Mouse (Mus musculus): ENCODE measurements at regions not wholly inside any gene's neighbourhood (a gene's known extent, or its start where the extent isn't known, plus 50 kb on each side); places are given as distances from the start of the nearest gene placed in this dataset.

DNA sequence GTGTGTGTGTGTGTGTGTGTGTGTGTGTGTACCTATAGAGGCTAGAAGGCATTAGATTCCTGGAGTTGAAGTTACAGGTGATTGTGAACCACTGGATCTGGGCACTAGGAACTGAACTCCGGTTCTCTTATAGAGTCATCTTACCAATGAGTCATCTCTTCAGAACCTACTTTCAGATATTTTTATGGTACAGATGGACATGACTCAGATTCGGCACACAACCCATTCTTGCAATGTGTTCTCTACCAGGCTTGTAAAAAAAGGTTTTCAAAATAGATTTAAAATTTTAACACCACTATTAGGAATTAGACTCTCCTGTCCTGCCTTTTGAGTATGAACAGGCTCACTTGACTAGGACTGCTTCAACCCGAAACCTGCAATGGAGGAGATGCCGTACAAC, 504.3 kb upstream of the Auts2 start:
- no peak overlapping the region for H3K4me3 ChIP-seq (replicated peaks)
- no peaks in the 10 kb centered on the region for H3K36me3 ChIP-seq
- ATAC-seq (ENCODE audit: low FRiP score): no peak
- H3K9me3 ChIP-seq (replicated peaks): no peaks in the 10 kb centered on the region
- 98% methylated on average over 4 of the region's 4 CpGs for whole genome bisulfite sequencing
- H3K9ac ChIP-seq (replicated peaks): no peak overlapping the region
- no peak overlapping the region for H3K27ac ChIP-seq (replicated peaks)
- no peak overlapping the region for H3K4me2 ChIP-seq
- H3K27me3 ChIP-seq (replicated peaks): no peaks in the 10 kb centered on the region
- H3K4me1 ChIP-seq: no peaks in the 10 kb centered on the region

GRCm38 (mm10) chr5:133045637-133046036, 502.5 kb upstream of the Auts2 start:
- WGBS: 69% methylated on average over 9 of the region's 9 CpGs
- no peak overlapping the region for H3K9ac ChIP-seq (replicated peaks)
- no peak for ATAC-seq (ENCODE audit: low FRiP score)

GRCm38 (mm10) chr5:133027590-133027989, 484.4 kb upstream of the Auts2 start:
- Histone ChIP-seq H3K4me1 (no peaks in the 10 kb centered on the region), H3K9ac (replicated peaks) (no peak overlapping the region), H3K9me3 (replicated peaks) (no peaks in the 10 kb centered on the region), H3K4me3 (replicated peaks) (no peak overlapping the region), H3K36me3 (no peaks in the 10 kb centered on the region), H3K27ac (replicated peaks) (no peak overlapping the region), H3K27me3 (replicated peaks) (no peaks in the 10 kb centered on the region), H3K4me2 (no peak overlapping the region)
- 90% methylated on average over 4 of the region's 4 CpGs for WGBS
- ATAC-seq (ENCODE audit: low FRiP score): no peak

More at GRCm38 (mm10) chr5:133045637-133046036, 502.5 kb upstream of the Auts2 start:
- Histone ChIP-seq H3K36me3 (no peaks in the 10 kb centered on the region), H3K4me2 (no peak overlapping the region), H3K27me3 (replicated peaks) (no peaks in the 10 kb centered on the region), H3K4me3 (replicated peaks) (no peak overlapping the region), H3K9me3 (replicated peaks) (0 out of 2 replicates have a peak, but pooled peaks cover 2% of the 10 kb centered on the region), H3K27ac (replicated peaks) (no peak overlapping the region), H3K4me1 (no peaks in the 10 kb centered on the region)

DNA sequence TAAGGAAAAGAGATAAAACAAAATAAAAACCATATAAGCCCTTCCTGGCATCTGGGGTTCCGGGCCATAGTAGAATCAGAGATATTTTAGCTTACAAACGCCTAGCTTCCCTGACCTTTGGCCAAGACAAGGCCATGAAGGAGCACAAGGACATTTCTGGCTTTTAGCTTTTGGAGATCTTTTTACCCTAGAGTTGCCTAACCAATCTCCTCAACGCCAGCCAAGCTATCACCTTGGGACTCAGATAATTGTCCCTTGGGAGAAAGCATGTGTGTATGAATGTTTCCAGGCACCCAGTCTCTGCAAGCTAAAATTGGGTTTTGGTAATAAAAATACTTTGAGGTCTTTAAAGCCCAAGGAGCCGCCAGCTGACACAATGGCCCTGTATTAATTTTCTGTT, 482.0 kb upstream of the Auts2 start:
- no peaks in the 10 kb centered on the region for H3K27me3 ChIP-seq (replicated peaks)
- no peaks in the 10 kb centered on the region for H3K4me1 ChIP-seq
- WGBS: 77% methylated on average over 4 of the region's 4 CpGs
- H3K9me3 ChIP-seq (replicated peaks): no peaks in the 10 kb centered on the region
- H3K36me3 ChIP-seq: no peaks in the 10 kb centered on the region
- no peak for ATAC-seq (ENCODE audit: low FRiP score)
- H3K9ac ChIP-seq (replicated peaks): no peak overlapping the region
- no peak overlapping the region for H3K4me2 ChIP-seq
- no peak overlapping the region for H3K4me3 ChIP-seq (replicated peaks)
- H3K27ac ChIP-seq (replicated peaks): no peak overlapping the region

DNA sequence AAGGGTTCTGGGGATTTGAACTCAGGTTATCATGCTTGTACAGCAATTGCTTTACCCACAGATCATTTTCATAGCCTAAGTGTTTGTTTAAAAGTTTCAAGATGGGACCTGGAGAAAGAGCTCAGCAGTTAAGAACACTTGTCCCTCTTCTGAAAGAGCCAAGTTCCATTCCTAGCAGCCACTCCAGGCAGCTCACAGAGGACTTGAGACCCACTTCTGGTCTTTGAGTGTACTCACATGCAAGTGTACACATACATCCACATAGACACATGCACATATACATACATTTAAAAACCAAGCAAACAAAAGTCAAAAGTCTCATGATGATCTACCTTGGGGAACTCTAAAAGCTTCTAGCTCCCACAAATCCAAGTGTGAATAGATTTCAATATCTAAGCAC, 477.7 kb upstream of the Auts2 start:
- H3K4me1 ChIP-seq: 0 out of 2 replicates have a peak, but pooled peaks cover 3% of the 10 kb centered on the region
- H3K27me3 ChIP-seq (replicated peaks): no peaks in the 10 kb centered on the region
- no peak overlapping the region for H3K4me2 ChIP-seq
- H3K4me3 ChIP-seq (replicated peaks): no peak overlapping the region
- H3K9me3 ChIP-seq (replicated peaks): no peaks in the 10 kb centered on the region
- ATAC-seq (ENCODE audit: low FRiP score): no peak
- H3K27ac ChIP-seq (replicated peaks): no peak overlapping the region
- H3K9ac ChIP-seq (replicated peaks): no peak overlapping the region
- no peaks in the 10 kb centered on the region for H3K36me3 ChIP-seq

- no peaks in the 10 kb centered on the region for H3K9me3 ChIP-seq (replicated peaks)
- no peak overlapping the region for H3K4me2 ChIP-seq
- no peaks in the 10 kb centered on the region for H3K36me3 ChIP-seq
- no peak for ATAC-seq (ENCODE audit: low FRiP score)
- 40% methylated on average over 1 of the region's 1 CpGs for WGBS
- H3K27ac ChIP-seq (replicated peaks): no peak overlapping the region
- H3K4me1 ChIP-seq: 0 out of 2 replicates have a peak, but pooled peaks cover 3% of the 10 kb centered on the region
- no peaks in the 10 kb centered on the region for H3K27me3 ChIP-seq (replicated peaks)
- H3K4me3 ChIP-seq (replicated peaks): no peak overlapping the region
- no peak overlapping the region for H3K9ac ChIP-seq (replicated peaks)
These were observed 477.0 kb upstream of the Auts2 start for GRCm38 (mm10) chr5:133020116-133020515.

- WGBS: 78% methylated on average over 14 of the region's 14 CpGs
- no peak for ATAC-seq (ENCODE audit: low FRiP score)
- no peaks in the 10 kb centered on the region for H3K9me3 ChIP-seq (replicated peaks)
These were observed 467.8 kb upstream of the Auts2 start for GRCm38 (mm10) chr5:133010624-133011575.

GRCm38 (mm10) chr5:132982866-132983265, 439.7 kb upstream of the Auts2 start:
- no peak for ATAC-seq (ENCODE audit: low FRiP score)

More at GRCm38 (mm10) chr5:133010624-133011575, 467.8 kb upstream of the Auts2 start:
- Histone ChIP-seq H3K27ac (replicated peaks) (no peak overlapping the region), H3K4me3 (replicated peaks) (no peak overlapping the region), H3K9ac (replicated peaks) (no peak overlapping the region), H3K4me1 (no peaks in the 10 kb centered on the region), H3K27me3 (replicated peaks) (no peaks in the 10 kb centered on the region), H3K36me3 (no peaks in the 10 kb centered on the region), H3K4me2 (no peak overlapping the region)

GRCm38 (mm10) chr5:132979013-132979412, 435.9 kb upstream of the Auts2 start:
- ATAC-seq (ENCODE audit: low FRiP score): no peak
- Histone ChIP-seq H3K27ac (replicated peaks) (no peak overlapping the region), H3K4me2 (no peak overlapping the region), H3K36me3 (no peaks in the 10 kb centered on the region), H3K9ac (replicated peaks) (no peak overlapping the region), H3K27me3 (replicated peaks) (no peaks in the 10 kb centered on the region), H3K9me3 (replicated peaks) (no peaks in the 10 kb centered on the region), H3K4me1 (no peaks in the 10 kb centered on the region), H3K4me3 (replicated peaks) (no peak overlapping the region)
- WGBS: 86% methylated on average over 5 of the region's 5 CpGs

More at GRCm38 (mm10) chr5:132982866-132983265, 439.7 kb upstream of the Auts2 start:
- 95% methylated on average over 7 of the region's 7 CpGs for WGBS
- Histone ChIP-seq H3K4me2 (no peak overlapping the region), H3K4me1 (no peaks in the 10 kb centered on the region), H3K36me3 (no peaks in the 10 kb centered on the region), H3K27ac (replicated peaks) (no peak overlapping the region), H3K9ac (replicated peaks) (no peak overlapping the region), H3K4me3 (replicated peaks) (no peak overlapping the region), H3K9me3 (replicated peaks) (no peaks in the 10 kb centered on the region), H3K27me3 (replicated peaks) (no peaks in the 10 kb centered on the region)

GRCm38 (mm10) chr5:132975303-132975932, 432.3 kb upstream of the Auts2 start:
- H3K9me3 ChIP-seq (replicated peaks): no peaks in the 10 kb centered on the region
- no peaks in the 10 kb centered on the region for H3K27me3 ChIP-seq (replicated peaks)
- H3K27ac ChIP-seq (replicated peaks): no peak overlapping the region
- H3K9ac ChIP-seq (replicated peaks): no peak overlapping the region
- 79% methylated on average over 4 of the region's 4 CpGs for WGBS
- H3K4me3 ChIP-seq (replicated peaks): no peak overlapping the region
- no peak overlapping the region for H3K4me2 ChIP-seq
- H3K36me3 ChIP-seq: no peaks in the 10 kb centered on the region
- H3K4me1 ChIP-seq: peaks cover 5% of the 10 kb centered on the region; the same call in 1 of the 2 replicates
- ATAC-seq (ENCODE audit: low FRiP score): no peak

- Histone ChIP-seq H3K4me3 (replicated peaks) (no peak overlapping the region), H3K36me3 (no peaks in the 10 kb centered on the region), H3K4me1 (peaks cover 5% of the 10 kb centered on the region; the same call in 1 of the 2 replicates), H3K27me3 (replicated peaks) (no peaks in the 10 kb centered on the region), H3K9ac (replicated peaks) (no peak overlapping the region), H3K27ac (replicated peaks) (no peak overlapping the region), H3K9me3 (replicated peaks) (no peaks in the 10 kb centered on the region), H3K4me2 (no peak overlapping the region)
- 23% methylated on average over 3 of the region's 3 CpGs for WGBS
- no peak for ATAC-seq (ENCODE audit: low FRiP score)
These were observed 431.7 kb upstream of the Auts2 start for GRCm38 (mm10) chr5:132974876-132975275.

DNA sequence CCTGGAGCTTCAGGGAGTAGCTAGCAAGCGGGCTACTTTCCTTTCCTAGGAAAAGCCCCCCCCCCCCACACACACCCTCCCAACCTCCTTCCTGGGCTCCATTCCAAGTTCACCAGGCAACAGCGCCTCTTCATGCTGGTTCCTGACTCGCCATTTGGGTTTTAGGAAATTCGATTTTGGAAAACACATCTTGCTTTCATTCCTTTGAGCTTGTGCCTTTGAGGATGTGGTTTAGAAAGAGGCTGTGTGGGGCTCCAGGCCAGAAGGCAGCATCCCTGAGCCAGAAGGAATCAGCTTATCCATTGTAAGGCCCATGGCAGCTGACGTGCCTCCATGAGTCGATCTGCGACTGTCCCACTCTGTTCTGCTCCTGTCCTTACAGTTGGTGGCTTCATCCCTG, 427.9 kb upstream of the Auts2 start:
- Histone ChIP-seq H3K4me3 (replicated peaks) (no peak overlapping the region), H3K36me3 (no peaks in the 10 kb centered on the region), H3K9ac (replicated peaks) (no peak overlapping the region), H3K4me1 (peaks cover 11% of the 10 kb centered on the region; the same call in 1 of the 2 replicates), H3K9me3 (replicated peaks) (no peaks in the 10 kb centered on the region), H3K4me2 (no peak overlapping the region), H3K27me3 (replicated peaks) (no peaks in the 10 kb centered on the region), H3K27ac (replicated peaks) (0 out of 2 replicates have a peak overlapping the region, but pooled peaks have one; percentile 14)
- no peak for ATAC-seq (ENCODE audit: low FRiP score)
- 61% methylated on average over 7 of the region's 7 CpGs for WGBS

All from neural tube, embryonic 15.5 days (tissue).